Mouse (Mus musculus) Muller cell, postnatal 12 days (primary cell): ENCODE measurements around the gene Cds2.
"Not testable (repeated sequence)": the region's sequence is repeated elsewhere in the genome, so short reads cannot be mapped to it uniquely, and the experiment has no call there.

Experiments
- DNase-seq: peaks from one replicate; pipeline ENCODE4 v3.0.0-alpha.2; 2015; ENCODE audit errors: inconsistent ontology term

The Cds2 gene

GRCm38 (mm10) chr2:132262879-132263398 lies at the start of gene Cds2:
TSS of gene Cds2 (plus strand) at chr2:132263148.
- DNase-seq = peak; percentile 99

GRCm38 (mm10) chr2:132221611-132222073 lies 41.3 kb upstream of the Cds2 start:
- peak; percentile 27 for DNase-seq

- no peak for DNase-seq
Measured at GRCm38 (mm10) chr2:132224359-132224758, 38.6 kb upstream of the Cds2 start.

GRCm38 (mm10) chr2:132232413-132232945 lies 30.5 kb upstream of the Cds2 start:
- DNase-seq = no peak

- DNase-seq = peak; percentile 79
Measured at GRCm38 (mm10) chr2:132233985-132234765, 28.8 kb upstream of the Cds2 start.

- DNase-seq = no peak
Measured at GRCm38 (mm10) chr2:132235291-132235690, 27.7 kb upstream of the Cds2 start.

GRCm38 (mm10) chr2:132235975-132236374 lies 27.0 kb upstream of the Cds2 start:
- no peak for DNase-seq

GRCm38 (mm10) chr2:132239434-132239833 lies 23.5 kb upstream of the Cds2 start:
- not testable (repeated sequence) for DNase-seq

- peak; percentile 42 for DNase-seq
Measured at GRCm38 (mm10) chr2:132240457-132240856, 22.5 kb upstream of the Cds2 start.

- no peak for DNase-seq
Measured at GRCm38 (mm10) chr2:132243370-132243769, 19.6 kb upstream of the Cds2 start.

GRCm38 (mm10) chr2:132247539-132248313 lies 15.2 kb upstream of the Cds2 start, which contains the start of gene Tmem230:
TSS of gene Tmem230 (minus strand) at chr2:132247807.
- DNase-seq = peak; percentile 93

GRCm38 (mm10) chr2:132251911-132252310 lies 11.0 kb upstream of the Cds2 start:
- no peak for DNase-seq

- DNase-seq = peak; percentile 100
Measured at GRCm38 (mm10) chr2:132252542-132253528, 10.1 kb upstream of the Cds2 start, which contains the start of gene Pcna. TSS of gene Pcna (minus strand) at chr2:132253314.

- DNase-seq = no peak
Measured at GRCm38 (mm10) chr2:132253603-132254002, 9.3 kb upstream of the Cds2 start.

GRCm38 (mm10) chr2:132257350-132258068 lies 5.4 kb upstream of the Cds2 start:
- DNase-seq = no peak

GRCm38 (mm10) chr2:132260601-132261000 lies 2.3 kb upstream of the Cds2 start:
- DNase-seq = no peak

GRCm38 (mm10) chr2:132262175-132262574 lies 773 bp upstream of the Cds2 start:
- DNase-seq = no peak

GRCm38 (mm10) chr2:132263421-132264265 lies 695 bp downstream of the Cds2 start:
- no peak for DNase-seq

- DNase-seq = no peak
Measured at GRCm38 (mm10) chr2:132264266-132264710, 1.3 kb downstream of the Cds2 start.
